Mouse (Mus musculus): ENCODE data around the gene Pde4dip.

Gene Pde4dip

DNA sequence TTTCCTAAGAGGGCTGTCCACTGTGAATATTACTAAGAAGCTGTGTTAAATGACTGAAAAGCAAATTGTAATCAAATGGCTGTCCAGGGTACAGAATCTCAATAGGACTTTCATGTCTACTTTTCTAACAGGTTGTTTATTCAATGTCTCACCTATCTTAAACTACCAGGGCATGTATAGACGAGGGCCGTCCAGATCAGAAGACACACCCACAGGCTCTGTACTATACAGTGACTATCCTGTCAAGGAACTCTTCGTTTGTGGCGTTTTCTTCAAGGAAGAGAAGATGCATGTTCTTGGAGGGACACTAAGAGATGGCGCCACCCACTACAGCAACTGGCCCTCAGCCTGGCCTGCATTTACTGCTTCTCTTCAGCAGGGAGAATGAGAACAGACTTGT lies 152.9 kb downstream of the Pde4dip start:
- DNase-seq, result no peak

DNA sequence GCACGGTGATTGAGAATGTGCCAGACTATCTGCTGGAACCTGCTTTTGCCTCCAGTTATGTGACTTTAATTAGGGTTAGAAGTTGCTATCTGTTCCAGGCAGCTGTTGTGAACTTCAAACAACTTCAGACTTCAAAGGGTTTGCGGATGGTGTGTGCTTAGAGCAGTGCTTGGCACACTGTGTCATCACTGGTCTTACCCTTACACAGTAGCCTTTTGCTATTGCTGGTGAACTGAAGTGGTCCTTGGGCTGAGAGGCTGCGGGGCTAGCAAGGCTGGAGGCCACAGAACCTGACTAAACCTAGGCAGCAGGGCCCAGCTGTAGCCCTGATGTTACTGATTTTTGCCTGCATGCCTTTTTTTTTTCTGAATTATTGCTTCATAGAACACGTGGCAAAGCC lies 154.2 kb downstream of the Pde4dip start:
- DNase-seq, result peak; percentile 6

DNA sequence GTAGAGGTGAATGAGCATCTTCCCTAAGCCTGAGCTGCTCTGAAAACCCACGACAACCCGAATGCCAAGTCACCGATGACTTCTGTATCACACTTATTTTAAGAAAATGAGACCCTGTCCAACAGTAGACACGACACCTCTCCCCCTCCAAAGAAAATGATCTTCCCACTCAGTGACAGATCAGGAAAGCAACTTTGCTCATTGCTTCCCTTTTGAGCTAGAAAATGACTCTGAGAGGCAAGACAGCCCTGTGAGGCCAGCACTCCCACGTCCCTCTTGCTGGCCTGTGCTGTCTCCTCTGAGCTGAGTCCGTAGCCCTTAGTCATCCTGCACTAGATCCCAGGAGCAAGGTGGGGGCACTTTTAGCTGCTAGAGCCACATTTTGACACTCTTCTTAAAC lies 155.9 kb downstream of the Pde4dip start:
- no peak for DNase-seq

DNA sequence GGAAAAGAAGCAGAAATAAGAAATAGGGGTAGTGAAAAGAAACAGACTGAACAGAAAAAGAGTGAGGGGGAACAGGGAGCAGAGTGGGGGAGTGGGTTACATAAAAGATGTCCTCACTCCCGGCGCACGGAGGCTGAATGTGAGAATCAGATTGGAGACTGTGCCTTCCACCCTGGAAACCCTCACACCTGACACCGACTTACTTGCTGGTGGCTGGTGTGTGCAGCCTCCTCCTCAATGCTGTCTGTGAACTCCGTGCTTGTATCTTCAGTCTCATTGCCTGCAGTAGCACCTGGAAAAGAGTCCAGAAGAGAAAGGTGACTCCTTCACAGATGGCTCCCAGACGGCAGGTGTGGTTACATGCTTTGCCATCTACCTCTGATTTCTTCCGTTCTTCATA lies 157.9 kb downstream of the Pde4dip start:
- DNase-seq, result no peak

DNA sequence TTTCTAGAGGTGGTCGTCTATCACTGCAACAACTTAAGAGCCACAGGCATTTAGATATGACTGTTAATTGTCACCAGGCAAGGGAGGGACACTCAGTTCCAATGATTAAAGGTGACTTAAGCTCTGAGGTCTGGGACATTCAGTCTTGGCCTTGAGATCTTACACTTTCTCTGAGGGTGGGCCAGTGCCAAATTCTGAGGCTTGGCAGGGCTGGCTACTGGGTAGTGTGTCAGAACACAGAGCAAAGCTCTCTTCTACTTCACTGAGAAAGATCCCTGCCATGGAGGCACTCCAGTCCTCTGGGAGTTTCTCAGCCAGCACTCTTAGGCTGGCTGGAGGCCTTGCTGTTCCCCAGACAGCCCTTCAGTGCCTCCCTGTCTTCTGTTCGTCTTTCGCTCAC lies 158.4 kb downstream of the Pde4dip start:
- DNase-seq, result no peak

DNA sequence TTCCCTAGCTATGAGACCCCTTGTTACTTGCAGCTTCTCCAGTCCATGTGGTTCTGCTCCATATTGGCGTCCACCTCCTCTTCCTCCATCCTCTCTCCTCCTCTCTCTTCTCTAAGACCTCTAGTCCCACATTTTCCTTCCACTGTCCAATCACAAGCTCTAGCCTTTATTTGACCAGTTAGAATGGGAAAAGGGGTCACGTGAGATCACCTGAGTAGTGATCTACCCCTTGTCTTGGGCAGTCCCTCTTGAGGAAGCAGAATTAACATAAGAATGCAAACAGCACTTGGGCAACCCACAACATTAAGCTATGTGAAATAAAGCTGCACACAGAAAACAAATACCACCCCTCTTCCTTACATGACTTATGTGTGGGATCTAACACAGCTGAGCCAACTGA lies 160.7 kb downstream of the Pde4dip start:
- no peak for DNase-seq

DNA sequence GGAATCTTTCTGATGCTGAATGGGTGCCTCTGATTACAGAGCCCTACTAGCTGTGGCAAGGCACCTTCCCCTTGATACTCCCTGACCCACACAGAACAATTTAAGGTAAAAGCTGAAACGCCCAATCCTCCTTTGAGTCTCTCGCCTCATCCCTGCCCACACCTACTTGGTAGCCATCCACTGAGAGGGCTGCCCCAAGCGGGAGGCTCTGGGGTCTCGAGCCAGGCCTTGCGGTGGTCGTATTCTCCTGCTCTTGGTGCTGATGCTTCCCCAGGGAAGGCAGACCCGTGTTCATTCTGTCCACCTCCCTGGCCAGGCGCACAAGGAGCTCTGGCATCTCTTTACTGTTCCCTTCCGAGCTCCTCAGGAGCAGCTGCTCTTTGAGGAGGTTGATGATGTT lies 169.4 kb downstream of the Pde4dip start:
- no peak for DNase-seq

DNA sequence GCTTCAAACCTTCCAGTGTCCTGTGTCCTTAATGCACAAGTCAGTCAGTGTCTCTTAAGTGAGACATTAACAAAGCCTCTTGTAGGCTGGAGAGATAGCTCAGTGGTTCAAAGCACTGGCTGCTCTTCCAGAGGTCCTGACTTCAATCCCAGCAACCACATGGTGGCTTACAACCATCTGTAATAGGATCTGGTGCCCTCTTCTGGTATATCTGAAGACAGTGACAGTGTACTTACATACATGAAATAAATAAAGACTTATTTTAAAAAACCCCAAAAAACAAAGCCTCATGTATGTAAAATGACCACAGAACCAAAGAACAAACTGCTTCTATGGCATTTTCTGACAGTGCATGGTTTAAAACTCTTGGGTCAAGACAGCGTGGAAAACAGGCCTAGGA lies 172.6 kb downstream of the Pde4dip start:
- DNase-seq, result no peak

DNA sequence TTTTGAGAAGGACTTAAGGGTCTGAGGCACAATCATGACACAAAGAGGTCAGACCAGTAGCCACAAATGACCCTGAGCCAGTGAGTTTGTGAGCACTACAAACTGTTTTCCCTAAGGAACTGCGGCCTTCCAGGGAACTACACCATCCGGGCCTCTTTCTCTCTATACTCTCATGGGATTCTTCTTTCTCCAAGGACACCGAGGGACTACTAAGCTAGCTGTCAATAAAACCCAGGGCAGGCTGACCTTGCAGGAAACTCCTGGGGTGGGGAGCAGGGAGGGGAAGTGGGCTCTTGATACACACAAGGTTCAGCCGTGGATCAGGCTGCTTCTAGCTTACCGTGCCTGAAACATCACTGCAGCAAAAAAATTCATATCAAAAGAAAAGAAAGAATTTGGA lies 177.6 kb downstream of the Pde4dip start:
- no peak for DNase-seq

DNA sequence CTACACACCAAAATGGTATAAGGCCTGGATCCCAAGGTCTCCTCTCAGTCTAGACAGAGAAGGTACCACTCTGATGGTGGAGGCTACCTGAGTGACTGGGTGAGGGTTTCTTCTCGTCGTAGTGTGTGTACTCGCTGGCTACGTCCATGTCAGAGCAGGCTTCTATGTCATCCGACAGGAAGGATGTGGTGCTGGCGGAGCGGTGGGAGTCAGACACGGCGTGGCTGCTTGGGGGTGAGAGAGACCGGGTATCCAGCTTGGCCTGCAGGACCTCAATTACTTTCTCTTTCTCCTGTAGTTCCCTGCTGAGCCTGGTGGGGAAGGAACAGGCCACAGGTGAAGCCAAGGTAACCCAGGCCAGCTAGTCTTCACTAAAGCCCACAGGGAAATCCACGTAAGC lies 178.4 kb downstream of the Pde4dip start:
- no peak for DNase-seq

DNA sequence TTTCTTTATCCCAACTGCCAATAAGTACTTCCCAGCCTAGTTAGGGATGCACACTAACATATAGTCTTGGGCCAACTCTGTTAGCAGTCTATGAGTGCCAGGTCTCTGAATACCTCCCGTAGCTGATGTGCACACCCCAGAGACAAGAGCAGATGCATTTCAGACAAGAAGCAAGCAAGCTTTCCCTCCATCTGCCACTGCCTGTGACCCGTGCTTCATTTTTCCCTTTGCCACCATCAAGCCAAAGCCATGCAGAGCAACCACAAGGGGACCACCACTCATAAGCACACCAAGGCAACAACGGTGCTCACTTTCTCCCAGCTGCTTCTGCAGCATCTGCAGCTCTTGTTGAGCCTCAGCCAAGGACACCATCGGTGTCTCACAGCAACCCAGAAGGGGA lies 181.9 kb downstream of the Pde4dip start:
- no peak for DNase-seq

DNA sequence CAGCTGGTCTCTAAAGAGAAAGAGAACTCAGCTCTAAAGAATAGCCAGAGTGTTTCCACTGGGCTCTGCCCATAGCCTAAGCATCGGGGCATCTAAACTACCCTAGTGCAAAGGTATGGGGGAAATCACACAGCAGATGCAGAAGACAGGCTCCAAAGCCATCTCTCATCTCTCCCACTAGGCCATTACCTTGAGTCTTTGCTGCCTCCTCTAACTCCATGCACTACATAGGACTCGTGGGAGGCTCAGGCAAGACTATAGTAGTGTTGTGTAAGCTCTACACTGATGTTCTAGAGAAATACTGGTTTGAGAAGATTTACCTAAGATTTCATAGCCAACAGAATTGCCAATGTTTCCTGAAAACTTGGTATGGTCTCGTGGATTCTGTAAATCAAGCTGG lies 183.0 kb downstream of the Pde4dip start:
- no peak for DNase-seq

DNA sequence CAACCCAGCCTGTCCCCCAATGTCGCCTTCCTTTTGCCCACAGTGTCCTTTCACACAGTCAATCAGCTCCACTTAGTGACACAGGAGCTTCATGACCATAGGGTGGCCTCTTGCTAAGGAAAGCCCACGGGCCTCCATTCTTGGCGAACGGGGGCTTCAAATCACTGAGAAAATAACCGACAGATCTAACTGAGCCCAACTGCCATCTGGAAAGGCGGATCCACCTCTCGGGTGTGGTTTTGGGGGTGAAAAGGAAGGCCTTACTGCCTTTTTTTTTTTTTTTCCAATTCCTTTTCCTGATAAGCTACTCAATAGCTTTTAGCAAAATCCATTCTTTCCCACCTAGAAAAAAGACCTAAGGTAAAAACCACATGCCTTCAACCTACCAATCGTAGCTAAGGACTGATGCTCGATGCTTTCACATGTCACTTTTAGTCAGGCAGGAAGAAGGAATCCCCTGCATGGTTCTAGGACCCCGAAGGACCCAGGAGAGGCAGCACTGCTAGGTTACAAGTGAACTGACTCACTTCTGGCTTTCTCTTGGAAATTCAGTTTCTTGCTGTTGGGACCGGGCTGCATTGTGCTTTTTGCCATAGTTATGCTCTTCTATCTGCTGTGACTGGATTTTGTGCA lies 185.9 kb downstream of the Pde4dip start:
- DNase-seq, result no peak

DNA sequence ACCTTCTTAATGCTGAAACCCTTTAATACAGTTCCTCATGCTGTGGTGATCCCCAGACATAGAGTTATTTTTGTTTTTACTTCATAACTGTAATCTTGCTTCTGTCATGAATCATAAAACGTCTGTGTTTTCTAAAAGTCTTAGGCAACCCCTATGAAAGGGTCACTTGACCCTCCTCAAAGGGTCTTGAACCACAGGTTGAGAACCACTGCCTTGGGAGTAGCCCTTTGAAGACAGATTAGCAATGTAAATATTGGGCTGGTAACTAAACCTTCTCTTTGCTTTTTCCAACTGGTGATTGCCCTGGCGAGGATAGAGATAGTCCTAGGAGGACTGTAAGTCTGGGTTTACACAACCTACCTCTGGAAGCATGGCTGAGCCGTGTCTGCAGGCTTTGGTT lies 187.3 kb downstream of the Pde4dip start:
- DNase-seq, result peak; percentile 58

DNA sequence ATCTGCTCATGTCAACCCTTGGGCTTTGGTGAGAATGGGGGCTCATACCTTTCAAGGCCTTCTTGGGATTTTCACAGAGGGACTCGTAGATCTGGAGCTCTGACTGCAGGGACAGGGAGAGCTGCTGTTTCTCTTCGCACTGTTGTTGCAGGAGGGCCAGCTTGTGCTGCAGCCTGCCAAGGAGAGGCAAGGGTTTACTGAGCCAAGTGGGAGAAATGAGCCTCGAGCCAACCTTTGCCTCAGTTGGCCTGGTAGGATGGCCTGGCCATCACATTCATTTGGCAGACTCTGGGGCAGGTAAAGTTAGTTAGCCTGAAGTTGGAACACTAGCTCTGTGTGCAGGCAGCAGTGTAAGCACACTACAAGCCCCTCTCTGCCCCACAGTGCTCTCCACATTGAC lies 189.4 kb downstream of the Pde4dip start:
- no peak for DNase-seq

DNA sequence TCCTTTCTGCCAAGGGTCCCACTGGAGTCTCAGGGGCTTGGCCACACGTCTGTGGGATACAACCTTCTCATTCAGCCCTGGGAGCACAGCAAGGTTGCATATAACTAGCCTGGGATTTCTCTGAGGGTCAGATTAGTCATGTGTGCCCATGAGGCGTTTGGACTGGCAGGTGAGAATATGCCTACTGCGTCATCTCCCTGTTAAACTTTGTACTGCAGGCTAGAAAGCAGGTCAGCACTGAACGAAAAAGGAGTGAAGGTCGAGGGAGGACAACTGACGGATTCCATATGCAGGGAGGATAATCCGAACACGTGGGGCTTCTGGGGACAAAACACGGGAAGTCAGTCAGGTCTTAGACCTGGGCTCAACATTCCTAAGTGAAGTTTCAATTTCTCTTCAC lies 191.2 kb downstream of the Pde4dip start:
- DNase-seq, result no peak

DNA sequence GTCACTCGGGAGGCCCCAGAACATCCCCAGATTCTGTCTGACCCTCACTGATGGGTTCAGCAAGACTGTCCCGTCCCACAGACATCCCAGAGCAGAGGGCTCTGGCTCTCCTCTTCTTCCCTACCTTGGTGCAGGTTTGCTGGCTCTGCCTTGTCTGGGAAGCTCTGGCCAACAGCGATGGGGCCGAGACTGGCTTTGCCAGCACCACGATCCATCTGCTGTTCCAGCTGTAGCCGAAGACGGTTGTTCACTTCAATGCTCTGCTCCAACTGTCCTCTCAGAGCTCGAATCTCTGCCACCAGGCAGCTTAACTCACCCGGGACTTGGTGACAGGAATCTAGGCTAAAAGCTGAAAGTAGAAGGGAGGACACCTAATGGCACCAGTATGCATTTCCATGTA lies 191.6 kb downstream of the Pde4dip start:
- no peak for DNase-seq

DNA sequence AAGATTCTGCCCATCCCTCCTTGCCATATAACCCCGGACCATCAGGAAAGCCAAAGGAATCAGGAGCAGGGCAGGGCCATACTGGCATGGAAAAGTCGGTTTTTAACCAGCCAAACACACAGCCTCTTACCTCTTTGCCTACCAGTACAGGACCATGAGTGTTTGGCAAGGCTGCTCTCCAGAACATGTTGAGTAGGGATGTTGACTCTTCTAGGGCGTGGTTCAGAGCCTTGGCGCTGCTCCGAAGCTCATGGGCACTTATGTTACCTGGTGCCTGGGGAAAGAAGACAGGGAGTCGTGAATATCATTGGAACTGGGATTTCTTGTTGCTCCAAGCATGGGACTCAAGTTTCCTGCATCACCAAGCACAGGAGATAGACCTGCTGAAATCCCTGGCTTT lies 194.7 kb downstream of the Pde4dip start:
- DNase-seq, result peak; percentile 73

DNA sequence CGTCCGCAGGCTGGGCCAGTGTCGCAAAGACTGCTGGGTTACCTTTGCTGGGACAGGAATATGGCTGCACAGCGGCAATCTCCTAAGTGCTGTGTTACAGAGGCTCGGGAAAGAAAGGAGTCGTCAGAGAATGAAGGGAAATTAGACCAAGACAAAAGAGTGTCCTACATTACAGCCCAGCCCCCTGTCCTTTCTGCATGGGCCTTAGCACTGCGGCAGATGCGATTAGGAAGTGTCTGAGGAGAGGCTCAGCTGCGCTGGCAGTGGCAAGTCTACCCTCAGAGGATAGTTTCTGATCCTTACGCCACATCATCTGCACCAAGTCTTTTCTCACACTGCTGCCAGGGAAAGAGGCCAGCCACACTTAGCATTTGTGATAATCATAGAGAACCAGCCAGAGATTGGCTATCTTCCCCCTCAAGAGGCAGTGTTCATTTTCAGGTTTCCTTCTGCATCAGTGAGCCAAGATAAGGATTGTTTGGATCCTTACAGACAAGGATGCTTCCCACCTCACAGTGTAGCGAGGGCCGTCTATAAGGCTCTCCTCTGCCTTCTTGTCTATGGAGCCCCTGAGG lies 197.0 kb downstream of the Pde4dip start:
- DNase-seq, result no peak

DNA sequence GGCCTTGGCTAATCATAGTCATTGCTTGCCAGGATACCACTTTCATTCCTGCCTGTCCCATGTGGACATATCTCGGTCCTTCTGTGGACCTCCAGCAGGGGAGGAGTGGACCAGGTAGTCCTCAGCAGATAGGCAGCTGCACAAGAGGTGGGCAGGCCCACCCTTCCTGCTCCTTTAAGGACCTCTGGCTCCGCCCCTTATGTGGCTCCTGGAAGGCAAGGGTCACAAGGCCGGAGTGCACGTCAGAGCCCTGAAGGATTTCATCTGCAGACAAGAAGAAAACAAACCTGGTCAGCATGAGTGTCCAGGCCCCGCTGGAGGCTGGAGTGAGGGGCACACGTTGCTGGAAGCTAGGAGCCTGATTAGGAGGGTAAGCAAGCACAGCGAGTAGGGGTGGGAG lies 197.9 kb downstream of the Pde4dip start:
- peak; percentile 23 for DNase-seq

DNA sequence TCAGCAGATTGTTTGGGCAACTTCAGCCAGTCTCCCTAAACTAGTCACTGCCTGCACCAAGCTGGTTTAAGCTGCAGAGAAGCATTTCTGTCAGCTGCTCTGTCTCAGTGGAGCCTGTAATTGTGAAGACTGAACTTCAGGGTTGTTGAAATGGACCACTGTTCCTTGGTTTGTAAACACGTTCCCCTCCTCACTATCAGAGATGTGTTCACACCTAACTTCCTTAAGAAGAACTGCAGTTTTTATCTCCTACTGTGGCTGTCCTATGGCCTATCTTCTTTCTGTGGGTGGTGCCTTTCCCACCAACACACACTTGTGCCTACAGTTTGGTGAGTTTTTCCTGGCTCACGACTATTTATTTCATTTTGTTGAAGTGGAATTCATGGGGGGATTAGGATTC lies 199.2 kb downstream of the Pde4dip start:
- DNase-seq, result no peak

DNA sequence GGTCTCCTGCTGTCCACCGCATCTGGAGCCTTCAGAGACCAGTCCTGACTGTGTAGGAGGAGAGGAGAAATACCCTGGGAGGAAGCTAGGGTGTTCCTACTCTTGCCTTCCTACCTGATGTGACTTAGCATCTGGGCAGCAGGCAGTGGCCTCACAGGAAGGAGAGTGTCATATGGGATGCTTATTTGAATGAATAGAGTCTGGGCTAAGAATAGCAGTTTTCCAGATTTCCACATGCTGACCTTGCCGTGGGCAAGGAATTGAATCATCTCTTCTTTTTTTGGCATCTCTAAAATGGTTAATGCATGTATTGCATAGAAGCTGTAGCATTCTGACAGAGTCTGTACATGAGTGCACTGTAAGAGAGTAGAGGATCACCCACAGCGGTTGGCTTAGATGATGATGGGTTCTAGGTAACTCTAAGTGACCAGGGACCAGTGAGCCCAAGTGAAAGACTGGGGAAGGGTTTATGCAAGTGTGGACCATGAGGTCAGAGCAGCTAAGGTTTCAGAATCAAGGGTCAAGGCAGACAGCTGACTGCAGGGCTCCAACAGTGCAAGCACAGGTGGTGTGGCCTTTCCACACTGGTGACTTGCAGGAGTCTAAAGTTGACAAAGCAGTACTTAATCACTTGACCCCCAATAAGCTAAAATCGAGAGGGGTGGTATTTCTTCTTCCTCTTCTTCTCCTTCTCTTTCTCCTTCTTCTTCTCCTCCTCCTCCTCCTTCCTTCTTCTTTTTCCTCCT lies 202.0 kb downstream of the Pde4dip start:
- no peak for DNase-seq

DNA sequence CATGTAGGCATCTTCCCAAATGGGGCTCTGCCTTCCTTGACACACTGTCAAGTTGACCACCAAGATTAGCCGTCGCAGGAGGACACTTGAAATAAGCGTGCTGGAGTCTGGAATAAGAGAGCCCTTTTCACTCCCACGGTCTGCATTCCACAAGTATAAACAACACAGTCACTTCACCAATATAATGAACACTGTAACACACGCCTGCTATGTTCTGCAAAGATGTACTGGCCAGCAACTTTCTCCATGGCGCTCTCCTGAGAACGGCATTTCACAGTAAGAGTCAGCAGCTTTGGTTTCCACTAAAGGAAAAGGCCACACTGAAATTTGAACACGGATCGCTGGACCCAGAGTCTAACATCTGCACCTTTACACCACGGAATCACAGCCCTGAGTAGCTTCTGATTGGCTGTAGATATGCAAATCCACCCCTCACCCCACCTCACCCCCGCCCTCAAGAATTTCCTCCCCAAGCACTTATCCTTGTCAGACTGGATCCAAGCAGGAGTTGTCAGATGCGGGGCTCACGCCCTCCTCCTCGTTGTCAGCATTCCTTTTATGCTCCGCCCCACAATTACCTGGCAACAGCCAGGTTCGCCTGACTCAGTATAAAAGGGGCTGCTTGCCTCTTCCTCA lies 204.8 kb downstream of the Pde4dip start:
- peak; percentile 80 for DNase-seq

DNA sequence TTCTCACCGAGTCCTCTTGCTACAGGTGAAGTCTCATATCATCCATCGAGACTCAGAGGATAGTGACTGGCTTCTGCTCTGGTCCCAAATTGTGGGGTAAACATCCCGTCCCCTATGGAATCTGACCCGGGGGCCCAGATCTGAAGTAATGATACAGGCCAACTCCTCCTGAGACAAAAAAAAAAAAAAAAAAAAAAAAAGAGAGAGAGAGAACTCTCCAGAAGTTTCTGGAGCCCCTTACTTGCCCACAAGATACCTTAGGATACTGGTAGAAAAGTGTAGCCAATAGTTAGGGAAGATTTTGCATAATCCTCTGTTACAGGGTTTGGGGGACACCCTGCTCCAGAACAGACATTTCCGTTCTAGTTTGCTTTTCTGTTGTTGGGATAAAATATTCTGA lies 205.9 kb downstream of the Pde4dip start:
- no peak for DNase-seq

All from lung, postnatal 36 days (tissue).